Mouse (Mus musculus) bone marrow, adult 2 months (tissue): ENCODE measurements around the gene Gnai3. TPM values are rescaled to one million over a fixed set of nuclear protein-coding genes. Genes with fewer than 3 reads are reported as not detected.

Source experiments
- H3K27ac ChIP-seq: fragments of 200-500 bp; 2 replicates; pipeline ENCODE4 v1.5.1; 2012; ENCODE audit warnings: low read depth, mild to moderate bottlenecking, control low read depth, inconsistent platforms, low read length; ENCODE audit not compliant: control insufficient read depth, poor library complexity, insufficient read depth
- H3K4me1 ChIP-seq: fragments of 200-500 bp; 2 replicates; pipeline ENCODE4 v1.6.1; 2011; ENCODE audit warnings: low read length; ENCODE audit not compliant: control insufficient read depth, insufficient read depth
- H3K4me3 ChIP-seq: fragments of 200-500 bp; replicated peaks from 2 replicates; pipeline ENCODE3; 2011; ENCODE audit warnings: mild to moderate bottlenecking, low read depth, low read length, control low read depth; ENCODE audit not compliant: control insufficient read depth
- CTCF ChIP-seq: fragments of 200-500 bp; IDR thresholded peaks from 2 replicates; pipeline ENCODE4 v1.5.1; 2011; ENCODE audit warnings: low read length, control low read depth; ENCODE audit not compliant: control insufficient read depth, insufficient read depth
- POLR2A ChIP-seq: fragments of 200-500 bp; IDR thresholded peaks from 2 replicates; pipeline ENCODE4 v1.6.1; 2011; ENCODE audit warnings: low read depth, mild to moderate bottlenecking, control low read depth, low read length, borderline replicate concordance; ENCODE audit not compliant: control insufficient read depth
- WGBS: fragments of 180-500 bp; shearing (Covaris S2); methylation state at CpG from one replicate; pipeline ENCODE4 v1.1.7; 2018; 5-methylcytosine and 5-hydroxymethylcytosine counted together
- polyA plus RNA-seq: library from polyadenylated mRNA; stranded (reverse); fragments of >200 nt; gene quantifications from 2 replicates; pipeline ENCODE4 v1.2.4, GENCODE M21; 2011; ENCODE audit warnings: low replicate concordance; ENCODE audit not compliant: missing spikeins, insufficient read depth, insufficient read length

The Gnai3 gene
- polyA plus RNA-seq, result 11.7 and 27.5 TPM in 2 replicates

GRCm38 (mm10) chr3:108145534-108146445, at the start of gene Gnai3:
Gene Gnai3, minus strand, starts transcription at chr3:108146146.
- H3K27ac ChIP-seq, result peak within 1 kb of the TSS; percentile 98
- peak; percentile 39; the same call in 1 of the 2 replicates for TF ChIP-seq CTCF
- TF ChIP-seq POLR2A, result peak; percentile 98
- under 1% methylated on average over 63 of the region's 63 CpGs for WGBS
- H3K4me1 ChIP-seq, result peaks cover 2% of the 10 kb centered on the region; the same call in 1 of the 2 replicates
- H3K4me3 ChIP-seq, result peak within 1 kb of the TSS; percentile 95

DNA sequence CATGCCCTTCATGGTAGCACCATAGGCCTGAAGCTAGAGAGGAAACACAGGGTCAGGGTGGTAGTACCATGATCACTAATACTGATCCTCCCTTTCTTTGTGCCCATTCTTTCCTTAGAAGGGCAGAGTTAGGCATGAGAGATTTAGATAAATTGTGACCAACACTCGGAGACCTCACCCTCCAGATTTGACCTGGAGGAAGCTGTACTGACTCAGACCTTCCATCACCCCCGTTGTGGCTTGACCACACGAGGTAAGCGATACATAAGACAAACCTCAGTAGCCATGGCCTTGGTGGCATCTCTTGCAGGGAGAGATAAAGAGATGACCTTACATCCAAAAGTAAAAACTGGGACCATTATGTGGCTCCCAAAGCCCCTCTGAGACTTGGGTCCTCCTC, 49.3 kb upstream of the Gnai3 start:
- Histone ChIP-seq H3K4me3 (no peak overlapping the region), H3K4me1 (peaks cover 3% of the 10 kb centered on the region; the same call in 1 of the 2 replicates), H3K27ac (no peak overlapping the region)
- TF ChIP-seq POLR2A (no peak), CTCF (no peak)
- 73% methylated on average over 4 of the region's 4 CpGs for WGBS

GRCm38 (mm10) chr3:108193686-108194085, 47.7 kb upstream of the Gnai3 start:
- Histone ChIP-seq H3K4me3 (no peak overlapping the region), H3K27ac (no peak overlapping the region), H3K4me1 (no peaks in the 10 kb centered on the region)
- TF ChIP-seq POLR2A, result no peak
- no peak for TF ChIP-seq CTCF
- WGBS, result 75% methylated on average over 4 of the region's 4 CpGs

- WGBS, result 66% methylated on average over 5 of the region's 5 CpGs
- Histone ChIP-seq H3K4me1 (peaks cover 5% of the 10 kb centered on the region), H3K27ac (no peak overlapping the region), H3K4me3 (no peak overlapping the region)
- TF ChIP-seq CTCF (no peak), POLR2A (no peak)
Measured at GRCm38 (mm10) chr3:108189897-108190296, 44.0 kb upstream of the Gnai3 start.

DNA sequence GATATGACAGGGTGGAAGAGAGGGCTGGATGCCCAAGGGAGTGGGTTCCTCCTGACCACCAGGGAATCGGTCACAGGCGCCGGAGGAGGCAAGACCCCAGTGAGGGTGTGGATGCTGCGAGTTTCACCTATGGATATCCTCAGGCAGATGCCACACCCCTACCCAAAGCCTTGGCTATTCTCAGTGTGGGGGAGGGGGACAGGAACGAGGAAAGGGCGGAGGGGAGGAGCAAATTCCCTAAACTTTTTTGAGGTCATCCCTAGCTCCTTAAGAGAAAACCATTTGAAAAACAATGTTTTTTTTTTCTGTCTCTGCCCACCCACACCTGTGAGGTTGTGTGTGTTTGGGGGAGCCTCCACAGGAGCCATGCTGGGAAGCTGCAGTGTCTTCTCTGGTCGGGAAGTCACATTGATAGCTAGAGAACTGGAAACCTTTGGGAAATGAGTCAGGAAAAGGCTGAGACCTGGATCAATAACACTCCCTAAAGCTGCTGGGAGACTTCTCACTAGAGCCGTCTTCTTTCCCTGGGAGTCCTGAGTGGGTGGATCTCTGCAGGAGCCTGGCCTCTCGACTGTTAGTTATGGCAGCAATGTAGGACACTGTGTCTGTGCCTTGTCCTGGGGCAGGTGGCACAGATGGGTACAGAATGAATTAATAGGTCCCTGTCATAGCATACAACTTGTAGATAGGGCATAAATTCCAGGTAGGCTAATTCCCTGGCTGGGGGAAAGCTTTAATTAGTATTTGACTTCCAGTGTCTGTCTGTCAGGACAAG, 43.0 kb upstream of the Gnai3 start:
- H3K4me1 ChIP-seq, result peaks cover 5% of the 10 kb centered on the region
- no peak overlapping the region for H3K4me3 ChIP-seq
- no peak for TF ChIP-seq POLR2A
- TF ChIP-seq CTCF, result no peak
- no peak overlapping the region for H3K27ac ChIP-seq
- 82% methylated on average over 9 of the region's 9 CpGs for WGBS

- H3K4me3 ChIP-seq, result no peak overlapping the region
- TF ChIP-seq CTCF, result no peak
- no peak for TF ChIP-seq POLR2A
Measured at GRCm38 (mm10) chr3:108187111-108187795, 41.3 kb upstream of the Gnai3 start.

GRCm38 (mm10) chr3:108186098-108187047, 40.4 kb upstream of the Gnai3 start, which contains the start of gene Amigo1:
Gene Amigo1, plus strand, starts transcription at chr3:108186335.
- H3K4me3 ChIP-seq, result peak within 1 kb of the TSS; percentile 72
- peaks cover 5% of the 10 kb centered on the region for H3K4me1 ChIP-seq
- no peak for TF ChIP-seq CTCF
- H3K27ac ChIP-seq, result no peak within 1 kb of the TSS; the same call in 1 of the 2 replicates
- WGBS, result 2% methylated on average over 96 of the region's 100 CpGs

More at GRCm38 (mm10) chr3:108187111-108187795, 41.3 kb upstream of the Gnai3 start:
- Histone ChIP-seq H3K4me1 (peaks cover 5% of the 10 kb centered on the region), H3K27ac (no peak overlapping the region)
- WGBS, result 35% methylated on average over 20 of the region's 20 CpGs
